Mouse (Mus musculus): ENCODE measurements around the gene Gnaz.

Gnaz gene

GRCm38 (mm10) chr10:75061341-75062188 lies 94.6 kb downstream of the Gnaz start:
- no peak for DNase-seq (ENCODE audit: low spot score in 2 of 2)

GRCm38 (mm10) chr10:75062189-75062561 lies 95.2 kb downstream of the Gnaz start:
- DNase-seq (ENCODE audit: low spot score in 2 of 2), result no peak

GRCm38 (mm10) chr10:75062621-75063020 lies 95.6 kb downstream of the Gnaz start:
- no peak for DNase-seq (ENCODE audit: low spot score in 2 of 2)

- no peak for DNase-seq (ENCODE audit: low spot score in 2 of 2)
These were observed 96.5 kb downstream of the Gnaz start for GRCm38 (mm10) chr10:75063301-75063965.

GRCm38 (mm10) chr10:75065691-75066090 lies 98.7 kb downstream of the Gnaz start:
- DNase-seq (ENCODE audit: low spot score in 2 of 2), result no peak
